Mouse (Mus musculus) liver, embryonic 16.5 days (tissue): Measurements from ENCODE around the gene Tmem178b. TPM values are rescaled to one million over a fixed set of nuclear protein-coding genes. Genes with fewer than 3 reads are reported as not detected.

Experiments used
- ATAC-seq: fragments of 200-750 bp; cut with Nextera tagmentation; 2 replicates; pipeline ENCODE4 v1.8.0; 2017; ENCODE audit warnings: low read depth, mild to moderate bottlenecking, moderate number of reproducible peaks, moderate library complexity
- H3K27ac ChIP-seq: fragments of 300-500 bp; sonication (generic); 2 replicates; pipeline ENCODE4 v1.5.1; 2014; ENCODE audit warnings: mild to moderate bottlenecking, low read length
- H3K27me3 ChIP-seq: fragments of 300-500 bp; sonication (generic); 2 replicates; pipeline ENCODE4 v1.6.1; 2014; ENCODE audit warnings: low read depth, low read length, mixed read lengths; ENCODE audit not compliant: control insufficient read depth, insufficient read depth
- H3K36me3 ChIP-seq: fragments of 300-500 bp; sonication (generic); 2 replicates; pipeline ENCODE4 v1.6.1; 2014; ENCODE audit warnings: mild to moderate bottlenecking; ENCODE audit not compliant: control insufficient read depth, insufficient read depth
- H3K4me1 ChIP-seq: fragments of 300-500 bp; sonication (generic); 2 replicates; pipeline ENCODE4 v1.6.1; 2014; ENCODE audit warnings: low read depth, low read length, mixed read lengths; ENCODE audit not compliant: control insufficient read depth
- H3K4me2 ChIP-seq: fragments of 300-500 bp; sonication (generic); 2 replicates; pipeline ENCODE4 v1.6.1; 2014; ENCODE audit warnings: low read depth, low read length, mixed read lengths
- H3K4me3 ChIP-seq: fragments of 300-500 bp; sonication (generic); 2 replicates; pipeline ENCODE4 v1.5.1; 2014; ENCODE audit warnings: low read depth, mild to moderate bottlenecking, low read length
- H3K9ac ChIP-seq: fragments of 300-500 bp; sonication (generic); 2 replicates; pipeline ENCODE4 v1.6.1; 2014; ENCODE audit warnings: low read depth, low read length
- H3K9me3 ChIP-seq: fragments of 300-500 bp; sonication (generic); replicated peaks from 2 replicates; pipeline ENCODE4 v1.6.1; 2016; ENCODE audit warnings: low read length; ENCODE audit not compliant: control insufficient read depth
- WGBS: fragments of 180-500 bp; shearing (Covaris S2); extraction: QIAGEN DNeasy Blood & Tissue Kit; methylation state at CpG from one replicate; pipeline ENCODE4 v1.1.7; 2014; ENCODE audit not compliant: insufficient replicate concordance; 5-methylcytosine and 5-hydroxymethylcytosine counted together
- polyA plus RNA-seq: library from polyadenylated mRNA; unstranded; fragments of >200 nt; fragmentation: Nextera tagmentation; extraction: Ambion mirVana; gene quantifications from 2 replicates; pipeline ENCODE4 v1.2.1, GENCODE M21; 2015

Gene Tmem178b
- polyA plus RNA-seq, 1 experiment from 2014 or later, result not detected

GRCm38 (mm10) chr6:40135716-40136115 is 262.6 kb downstream of the Tmem178b start:
- H3K4me2 ChIP-seq, result no peak overlapping the region
- no peaks in the 10 kb centered on the region for H3K9me3 ChIP-seq
- WGBS, result 60% methylated on average over 6 of the region's 6 CpGs
- ATAC-seq, result no peak
- H3K27ac ChIP-seq, result no peak overlapping the region
- no peaks in the 10 kb centered on the region for H3K27me3 ChIP-seq
- no peak overlapping the region for H3K4me3 ChIP-seq
- H3K36me3 ChIP-seq, result no peaks in the 10 kb centered on the region
- no peaks in the 10 kb centered on the region for H3K4me1 ChIP-seq
- H3K9ac ChIP-seq, result no peak overlapping the region

GRCm38 (mm10) chr6:40137346-40137745 is 264.3 kb downstream of the Tmem178b start:
- 60% methylated on average over 6 of the region's 6 CpGs for WGBS
- Histone ChIP-seq H3K9ac (no peak overlapping the region), H3K4me1 (no peaks in the 10 kb centered on the region), H3K36me3 (no peaks in the 10 kb centered on the region), H3K27ac (no peak overlapping the region), H3K27me3 (no peaks in the 10 kb centered on the region), H3K4me2 (no peak overlapping the region), H3K9me3 (no peaks in the 10 kb centered on the region), H3K4me3 (no peak overlapping the region)
- no peak for ATAC-seq

GRCm38 (mm10) chr6:40137831-40138520 is 264.9 kb downstream of the Tmem178b start:
- H3K27ac ChIP-seq, result no peak overlapping the region
- no peaks in the 10 kb centered on the region for H3K4me1 ChIP-seq
- H3K4me2 ChIP-seq, result no peak overlapping the region
- H3K27me3 ChIP-seq, result no peaks in the 10 kb centered on the region
- no peak overlapping the region for H3K9ac ChIP-seq
- H3K9me3 ChIP-seq, result no peaks in the 10 kb centered on the region
- 60% methylated on average over 7 of the region's 7 CpGs for WGBS
- H3K36me3 ChIP-seq, result no peaks in the 10 kb centered on the region
- ATAC-seq, result no peak
- no peak overlapping the region for H3K4me3 ChIP-seq

GRCm38 (mm10) chr6:40142582-40142981 is 269.5 kb downstream of the Tmem178b start:
- no peak overlapping the region for H3K4me2 ChIP-seq
- H3K27ac ChIP-seq, result no peak overlapping the region
- no peaks in the 10 kb centered on the region for H3K4me1 ChIP-seq
- H3K9ac ChIP-seq, result no peak overlapping the region
- H3K36me3 ChIP-seq, result no peaks in the 10 kb centered on the region
- 15% methylated on average over 5 of the region's 5 CpGs for WGBS
- H3K4me3 ChIP-seq, result no peak overlapping the region
- H3K27me3 ChIP-seq, result no peaks in the 10 kb centered on the region
- H3K9me3 ChIP-seq, result no peaks in the 10 kb centered on the region
- ATAC-seq, result no peak

GRCm38 (mm10) chr6:40144371-40144770 is 271.3 kb downstream of the Tmem178b start:
- Histone ChIP-seq H3K36me3 (no peaks in the 10 kb centered on the region), H3K27ac (no peak overlapping the region), H3K27me3 (no peaks in the 10 kb centered on the region), H3K9me3 (no peaks in the 10 kb centered on the region), H3K4me3 (no peak overlapping the region), H3K9ac (no peak overlapping the region), H3K4me2 (no peak overlapping the region), H3K4me1 (no peaks in the 10 kb centered on the region)
- no peak for ATAC-seq
- WGBS, result 60% methylated on average over 9 of the region's 9 CpGs

GRCm38 (mm10) chr6:40145601-40146000 is 272.5 kb downstream of the Tmem178b start:
- H3K36me3 ChIP-seq, result no peaks in the 10 kb centered on the region
- WGBS, result 59% methylated on average over 3 of the region's 3 CpGs
- H3K4me3 ChIP-seq, result no peak overlapping the region
- no peak overlapping the region for H3K9ac ChIP-seq
- H3K9me3 ChIP-seq, result no peaks in the 10 kb centered on the region
- no peak overlapping the region for H3K4me2 ChIP-seq
- no peak overlapping the region for H3K27ac ChIP-seq
- no peaks in the 10 kb centered on the region for H3K4me1 ChIP-seq
- no peak for ATAC-seq
- no peaks in the 10 kb centered on the region for H3K27me3 ChIP-seq

GRCm38 (mm10) chr6:40152241-40152640 is 279.2 kb downstream of the Tmem178b start:
- H3K27ac ChIP-seq, result no peak overlapping the region
- no peak overlapping the region for H3K9ac ChIP-seq
- ATAC-seq, result no peak
- H3K4me2 ChIP-seq, result no peak overlapping the region
- H3K4me1 ChIP-seq, result no peaks in the 10 kb centered on the region
- H3K36me3 ChIP-seq, result no peaks in the 10 kb centered on the region
- no peaks in the 10 kb centered on the region for H3K9me3 ChIP-seq
- H3K4me3 ChIP-seq, result no peak overlapping the region
- WGBS, result 84% methylated on average over 8 of the region's 8 CpGs
- H3K27me3 ChIP-seq, result no peaks in the 10 kb centered on the region

GRCm38 (mm10) chr6:40161381-40161780 is 288.3 kb downstream of the Tmem178b start:
- no peaks in the 10 kb centered on the region for H3K4me1 ChIP-seq
- no peak overlapping the region for H3K4me2 ChIP-seq
- no peak overlapping the region for H3K27ac ChIP-seq

GRCm38 (mm10) chr6:40173559-40173958 is 300.5 kb downstream of the Tmem178b start:
- Histone ChIP-seq H3K36me3 (no peaks in the 10 kb centered on the region), H3K27ac (no peak overlapping the region), H3K27me3 (no peaks in the 10 kb centered on the region), H3K4me2 (no peak overlapping the region), H3K9ac (no peak overlapping the region), H3K4me1 (no peaks in the 10 kb centered on the region), H3K4me3 (no peak overlapping the region), H3K9me3 (no peaks in the 10 kb centered on the region)
- 56% methylated on average over 6 of the region's 6 CpGs for WGBS
- no peak for ATAC-seq

More at GRCm38 (mm10) chr6:40161381-40161780, 288.3 kb downstream of the Tmem178b start:
- Histone ChIP-seq H3K9ac (no peak overlapping the region), H3K36me3 (no peaks in the 10 kb centered on the region), H3K4me3 (no peak overlapping the region), H3K27me3 (no peaks in the 10 kb centered on the region), H3K9me3 (no peaks in the 10 kb centered on the region)
- 36% methylated on average over 5 of the region's 5 CpGs for WGBS
- no peak for ATAC-seq
